Mouse (Mus musculus) erythroblast, embryonic 14.5 days (primary cell): ENCODE results near the gene Cox4i1. TPM values are rescaled to one million over a fixed set of nuclear protein-coding genes. Genes with fewer than 3 reads are reported as not detected.

ENCODE experiments used
- H3K27me3 ChIP-seq: 2 replicates; pipeline ENCODE4 v1.6.1; 2012; ENCODE audit warnings: inconsistent platforms; ENCODE audit not compliant: control insufficient read depth
- H3K36me3 ChIP-seq: 2 replicates; pipeline ENCODE4 v1.6.1; 2012; ENCODE audit warnings: mild to moderate bottlenecking, inconsistent platforms; ENCODE audit not compliant: control insufficient read depth
- H3K4me1 ChIP-seq: 2 replicates; pipeline ENCODE4 v1.6.1; 2012; ENCODE audit warnings: inconsistent platforms; ENCODE audit not compliant: control insufficient read depth
- H3K4me3 ChIP-seq: replicated peaks from 2 replicates; pipeline ENCODE3; 2012; ENCODE audit warnings: moderate library complexity, mild to moderate bottlenecking, inconsistent platforms
- H3K9me3 ChIP-seq: 2 replicates; pipeline ENCODE4 v1.6.1; 2012; ENCODE audit warnings: low read length, inconsistent platforms, mixed read lengths; ENCODE audit not compliant: control insufficient read depth
- GATA1 ChIP-seq: IDR thresholded peaks from 2 replicates; pipeline ENCODE4 v1.6.1; 2012; ENCODE audit warnings: low read length, inconsistent platforms, mixed read lengths
- TAL1 ChIP-seq: IDR thresholded peaks from 3 replicates; pipeline ENCODE4 v1.6.1; 2012; ENCODE audit warnings: low read length, inconsistent platforms, mixed read lengths
- polyA plus RNA-seq: library from polyadenylated mRNA; stranded (reverse); fragments of >175 nt; gene quantifications from 2 replicates; pipeline ENCODE4 v1.2.3, GENCODE M21; 2012

Gene Cox4i1
- polyA plus RNA-seq, 1 experiment, result 36.9 TPM

GRCm38 (mm10) chr8:120631441-120632375 lies 36.3 kb upstream of the Cox4i1 start:
- H3K9me3 ChIP-seq, result peaks cover 7% of the 10 kb centered on the region
- peaks cover 55% of the 10 kb centered on the region for H3K27me3 ChIP-seq
- H3K4me1 ChIP-seq, result peaks cover 11% of the 10 kb centered on the region
- no peak overlapping the region for H3K4me3 ChIP-seq
- TF ChIP-seq TAL1 (no peak), GATA1 (no peak)
- H3K36me3 ChIP-seq, result no peaks in the 10 kb centered on the region

- TF ChIP-seq GATA1 (no peak), TAL1 (no peak)
- Histone ChIP-seq H3K9me3 (peaks cover 7% of the 10 kb centered on the region), H3K4me3 (no peak overlapping the region), H3K36me3 (no peaks in the 10 kb centered on the region), H3K27me3 (peaks cover 61% of the 10 kb centered on the region), H3K4me1 (peaks cover 11% of the 10 kb centered on the region)
Measured at GRCm38 (mm10) chr8:120632969-120633664, 34.9 kb upstream of the Cox4i1 start.

GRCm38 (mm10) chr8:120633665-120634271 lies 34.3 kb upstream of the Cox4i1 start:
- TF ChIP-seq GATA1 (no peak), TAL1 (no peak)
- peak overlapping the region; percentile 46 for H3K4me3 ChIP-seq
- peaks cover 61% of the 10 kb centered on the region for H3K27me3 ChIP-seq

GRCm38 (mm10) chr8:120634329-120634839 lies 33.6 kb upstream of the Cox4i1 start:
- Histone ChIP-seq H3K9me3 (peaks cover 7% of the 10 kb centered on the region), H3K4me3 (peak overlapping the region; percentile 46), H3K27me3 (peaks cover 61% of the 10 kb centered on the region), H3K4me1 (peaks cover 11% of the 10 kb centered on the region), H3K36me3 (no peaks in the 10 kb centered on the region)
- TF ChIP-seq GATA1, result no peak
- TF ChIP-seq TAL1, result no peak

More at GRCm38 (mm10) chr8:120633665-120634271, 34.3 kb upstream of the Cox4i1 start:
- Histone ChIP-seq H3K9me3 (peaks cover 7% of the 10 kb centered on the region), H3K36me3 (no peaks in the 10 kb centered on the region), H3K4me1 (peaks cover 11% of the 10 kb centered on the region)

GRCm38 (mm10) chr8:120641245-120641644 lies 26.8 kb upstream of the Cox4i1 start:
- Histone ChIP-seq H3K27me3 (peaks cover 12% of the 10 kb centered on the region), H3K4me3 (no peak overlapping the region)
- TF ChIP-seq GATA1, result no peak
- TF ChIP-seq TAL1, result no peak

GRCm38 (mm10) chr8:120642031-120642662 lies 25.9 kb upstream of the Cox4i1 start:
- Histone ChIP-seq H3K4me3 (no peak overlapping the region), H3K9me3 (no peaks in the 10 kb centered on the region), H3K4me1 (no peaks in the 10 kb centered on the region), H3K27me3 (peaks cover 5% of the 10 kb centered on the region; the same call in 1 of the 2 replicates), H3K36me3 (no peaks in the 10 kb centered on the region)
- TF ChIP-seq GATA1, result no peak
- TF ChIP-seq TAL1, result no peak

More at GRCm38 (mm10) chr8:120641245-120641644, 26.8 kb upstream of the Cox4i1 start:
- Histone ChIP-seq H3K4me1 (no peaks in the 10 kb centered on the region), H3K9me3 (no peaks in the 10 kb centered on the region), H3K36me3 (no peaks in the 10 kb centered on the region)

GRCm38 (mm10) chr8:120644663-120645062 lies 23.4 kb upstream of the Cox4i1 start:
- no peak for TF ChIP-seq GATA1
- TF ChIP-seq TAL1, result no peak
- H3K27me3 ChIP-seq, result peaks cover 2% of the 10 kb centered on the region; the same call in 1 of the 2 replicates
- no peaks in the 10 kb centered on the region for H3K9me3 ChIP-seq
- no peaks in the 10 kb centered on the region for H3K36me3 ChIP-seq
- no peak overlapping the region for H3K4me3 ChIP-seq
- no peaks in the 10 kb centered on the region for H3K4me1 ChIP-seq

GRCm38 (mm10) chr8:120647532-120647931 lies 20.5 kb upstream of the Cox4i1 start, which contains the start of gene 1190005I06Rik:
Gene 1190005I06Rik (minus strand): TSS chr8:120647632.
- Histone ChIP-seq H3K4me3 (no peak within 1 kb of the TSS), H3K4me1 (no peaks in the 10 kb centered on the region), H3K36me3 (peaks cover 6% of the 10 kb centered on the region), H3K27me3 (no peaks in the 10 kb centered on the region), H3K9me3 (no peaks in the 10 kb centered on the region)
- TF ChIP-seq GATA1 (no peak), TAL1 (no peak)
